Mouse (Mus musculus): ENCODE data around the gene H2-M10.6. TPM values are rescaled to one million over a fixed set of nuclear protein-coding genes. Genes with fewer than 3 reads are reported as not detected.
"Not testable (repeated sequence)": the region's sequence is repeated elsewhere in the genome, so short reads cannot be mapped to it uniquely, and the experiment has no call there.

Gene H2-M10.6
- polyA plus RNA-seq (2015; fragmentation: Nextera tagmentation; extraction: Ambion mirVana) = not detected in 2 replicates

- Histone ChIP-seq H3K4me1 (no peaks in the 10 kb centered on the region), H3K4me3 (replicated peaks) (no peak within 1 kb of the TSS), H3K9ac (no peak within 1 kb of the TSS), H3K9me3 (replicated peaks) (no peaks in the 10 kb centered on the region), H3K27me3 (no peaks in the 10 kb centered on the region), H3K27ac (replicated peaks) (no peak within 1 kb of the TSS), H3K4me2 (replicated peaks) (no peak within 1 kb of the TSS), H3K36me3 (no peaks in the 10 kb centered on the region)
- no peak for ATAC-seq (ENCODE audit: insufficient number of reproducible peaks, low FRiP score, low TSS enrichment, low read depth)
Measured at GRCm38 (mm10) chr17:36811871-36812270, at the start of gene H2-M10.6. Gene H2-M10.6 (plus strand): TSS chr17:36812171.

DNA sequence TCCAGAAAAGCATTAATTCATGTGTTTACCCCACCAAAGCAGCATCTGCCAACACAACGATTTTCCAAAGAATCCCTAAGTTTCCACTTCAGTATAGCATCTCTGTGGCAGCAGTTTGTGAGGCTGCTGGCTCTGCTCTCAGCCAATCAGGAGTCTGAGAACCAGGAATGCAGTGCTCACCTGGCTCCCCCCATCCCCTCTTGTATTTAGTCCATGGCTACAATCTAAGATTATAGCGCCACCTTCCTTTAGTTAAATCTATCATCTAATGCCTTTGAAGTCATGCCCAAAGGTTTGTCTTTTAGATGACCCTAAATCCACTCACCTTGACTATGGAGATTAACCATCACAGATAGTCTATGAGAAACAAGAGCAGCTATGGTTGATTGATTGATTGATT is 48.2 kb upstream of the H2-M10.6 start:
- ATAC-seq (ENCODE audit: insufficient number of reproducible peaks, low FRiP score, low TSS enrichment, low read depth) = no peak
- H3K27me3 ChIP-seq = no peaks in the 10 kb centered on the region
- no peak overlapping the region for H3K9ac ChIP-seq
- H3K4me1 ChIP-seq = no peaks in the 10 kb centered on the region
- H3K9me3 ChIP-seq (replicated peaks) = no peaks in the 10 kb centered on the region
- H3K36me3 ChIP-seq = no peaks in the 10 kb centered on the region
- H3K27ac ChIP-seq (replicated peaks) = no peak overlapping the region
- 53% methylated on average over 2 of the region's 2 CpGs for WGBS
- H3K4me2 ChIP-seq (replicated peaks) = no peak overlapping the region
- no peak overlapping the region for H3K4me3 ChIP-seq (replicated peaks)

DNA sequence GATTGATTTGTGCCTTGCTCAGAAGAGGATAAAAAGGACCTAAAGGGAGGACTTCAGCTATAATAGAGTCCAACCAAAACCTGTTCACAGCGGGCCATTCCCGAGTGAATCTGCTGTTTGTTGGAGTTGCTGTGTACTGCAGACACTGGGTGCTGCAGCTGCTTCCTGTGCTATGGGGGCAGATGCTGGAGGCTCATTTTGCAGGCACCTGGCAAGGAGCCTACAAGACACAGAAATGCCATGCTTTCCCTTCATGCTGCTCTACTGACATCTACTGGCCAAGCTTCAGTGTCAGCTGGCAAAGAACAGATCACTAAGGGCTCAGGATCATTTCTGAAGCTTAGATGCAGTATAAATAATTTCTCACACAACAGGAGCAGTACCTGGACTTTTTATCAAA is 47.7 kb upstream of the H2-M10.6 start:
- not testable (repeated sequence) for ATAC-seq (ENCODE audit: insufficient number of reproducible peaks, low FRiP score, low TSS enrichment, low read depth)

DNA sequence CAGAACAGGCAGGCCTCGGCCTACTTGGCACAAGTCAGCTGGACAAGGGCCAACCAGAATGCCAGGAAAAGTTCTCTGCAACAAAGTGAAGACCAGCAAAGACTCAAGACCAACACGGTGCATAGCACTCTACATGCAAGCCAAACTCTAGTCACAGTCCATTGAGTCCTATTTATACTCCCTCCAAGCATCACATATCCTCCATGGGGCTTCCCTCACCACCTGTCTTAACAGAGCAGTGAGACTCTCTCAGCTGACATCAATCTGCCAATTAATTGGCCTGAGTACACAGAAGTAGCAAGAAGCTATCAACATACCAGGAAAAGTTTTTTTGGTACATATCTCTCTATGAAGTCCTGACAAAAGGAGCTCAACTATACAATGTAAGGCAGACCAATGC is 46.6 kb upstream of the H2-M10.6 start:
- H3K4me3 ChIP-seq (replicated peaks); H3K27ac ChIP-seq (replicated peaks); H3K9ac ChIP-seq; H3K4me1 ChIP-seq; H3K36me3 ChIP-seq; H3K9me3 ChIP-seq (replicated peaks); H3K27me3 ChIP-seq; H3K4me2 ChIP-seq (replicated peaks); ATAC-seq (ENCODE audit: insufficient number of reproducible peaks, low FRiP score, low TSS enrichment, low read depth): not testable (repeated sequence)
- 64% methylated on average over 2 of the region's 2 CpGs for WGBS

More for the DNA sequence above, 47.7 kb upstream of the H2-M10.6 start:
- H3K27ac ChIP-seq (replicated peaks); H3K9ac ChIP-seq; H3K9me3 ChIP-seq (replicated peaks); H3K4me3 ChIP-seq (replicated peaks); H3K27me3 ChIP-seq; H3K4me1 ChIP-seq; H3K36me3 ChIP-seq; H3K4me2 ChIP-seq (replicated peaks): not testable (repeated sequence)
- 21% methylated on average over 2 of the region's 2 CpGs for WGBS

- not testable (repeated sequence) for H3K9ac ChIP-seq; H3K4me2 ChIP-seq (replicated peaks); H3K36me3 ChIP-seq; ATAC-seq (ENCODE audit: insufficient number of reproducible peaks, low FRiP score, low TSS enrichment, low read depth); H3K4me3 ChIP-seq (replicated peaks); H3K27me3 ChIP-seq; H3K27ac ChIP-seq (replicated peaks); H3K9me3 ChIP-seq (replicated peaks); H3K4me1 ChIP-seq
- WGBS = 84% methylated on average over 2 of the region's 2 CpGs
Measured at GRCm38 (mm10) chr17:36772610-36773009, 39.4 kb upstream of the H2-M10.6 start, which contains the start of gene H2-M10.5. Gene H2-M10.5 (plus strand): TSS chr17:36772910.

GRCm38 (mm10) chr17:36781533-36781932 is 30.4 kb upstream of the H2-M10.6 start:
- Histone ChIP-seq H3K4me3 (replicated peaks) (no peak overlapping the region), H3K4me1 (no peaks in the 10 kb centered on the region), H3K36me3 (no peaks in the 10 kb centered on the region), H3K27me3 (no peaks in the 10 kb centered on the region), H3K27ac (replicated peaks) (no peak overlapping the region), H3K9me3 (replicated peaks) (no peaks in the 10 kb centered on the region), H3K4me2 (replicated peaks) (no peak overlapping the region), H3K9ac (no peak overlapping the region)
- ATAC-seq (ENCODE audit: insufficient number of reproducible peaks, low FRiP score, low TSS enrichment, low read depth) = no peak
- 60% methylated on average over 3 of the region's 3 CpGs for WGBS

DNA sequence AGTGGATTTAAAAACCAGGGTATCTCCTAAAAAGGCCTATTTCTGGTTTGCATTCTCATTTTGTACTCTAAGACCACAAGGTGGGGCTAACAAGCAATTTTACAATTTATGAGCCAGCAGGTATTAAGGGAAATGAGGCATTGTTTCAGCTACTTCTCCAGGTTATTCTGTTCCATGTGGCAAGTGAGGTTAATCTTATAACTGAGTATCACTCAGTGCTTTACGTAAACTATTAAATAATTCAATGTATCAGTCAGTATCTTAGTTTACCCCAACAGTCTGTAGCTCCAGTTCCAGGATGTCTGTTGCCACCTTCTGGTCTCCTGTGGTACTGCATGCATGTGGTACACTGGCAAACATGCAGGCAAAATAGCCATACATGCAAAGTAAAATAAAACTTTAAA is 25.5 kb upstream of the H2-M10.6 start:
- H3K27me3 ChIP-seq; H3K4me3 ChIP-seq (replicated peaks); H3K9me3 ChIP-seq (replicated peaks); H3K4me1 ChIP-seq; H3K36me3 ChIP-seq; H3K4me2 ChIP-seq (replicated peaks); H3K9ac ChIP-seq; ATAC-seq (ENCODE audit: insufficient number of reproducible peaks, low FRiP score, low TSS enrichment, low read depth); H3K27ac ChIP-seq (replicated peaks): not testable (repeated sequence)
- 47% methylated on average over 1 of the region's 1 CpGs for WGBS

DNA sequence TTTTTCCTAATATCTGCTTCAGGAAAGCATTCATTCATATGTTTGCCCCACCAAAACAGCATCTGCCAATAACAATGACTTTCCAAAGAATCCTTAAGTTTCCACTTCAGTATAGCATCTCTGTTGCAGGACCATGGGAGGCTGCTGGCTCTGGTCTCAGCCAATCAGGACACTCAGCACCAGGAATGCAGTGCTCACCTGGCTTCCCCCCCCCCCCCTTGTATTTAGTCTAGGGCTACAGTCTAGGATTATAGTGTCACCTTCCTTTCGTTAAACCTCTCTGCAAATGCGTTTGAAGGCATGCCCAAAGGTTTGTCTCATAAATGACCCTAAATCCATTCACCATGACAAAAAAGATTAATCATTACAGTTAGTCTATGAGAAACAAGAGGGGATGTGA is 23.6 kb upstream of the H2-M10.6 start:
- Histone ChIP-seq H3K4me3 (replicated peaks) (no peak overlapping the region), H3K27me3 (no peaks in the 10 kb centered on the region), H3K36me3 (no peaks in the 10 kb centered on the region), H3K9ac (no peak overlapping the region), H3K4me1 (no peaks in the 10 kb centered on the region), H3K27ac (replicated peaks) (no peak overlapping the region), H3K4me2 (replicated peaks) (no peak overlapping the region), H3K9me3 (replicated peaks) (no peaks in the 10 kb centered on the region)
- 78% methylated on average over 2 of the region's 2 CpGs for WGBS
- ATAC-seq (ENCODE audit: insufficient number of reproducible peaks, low FRiP score, low TSS enrichment, low read depth) = no peak

DNA sequence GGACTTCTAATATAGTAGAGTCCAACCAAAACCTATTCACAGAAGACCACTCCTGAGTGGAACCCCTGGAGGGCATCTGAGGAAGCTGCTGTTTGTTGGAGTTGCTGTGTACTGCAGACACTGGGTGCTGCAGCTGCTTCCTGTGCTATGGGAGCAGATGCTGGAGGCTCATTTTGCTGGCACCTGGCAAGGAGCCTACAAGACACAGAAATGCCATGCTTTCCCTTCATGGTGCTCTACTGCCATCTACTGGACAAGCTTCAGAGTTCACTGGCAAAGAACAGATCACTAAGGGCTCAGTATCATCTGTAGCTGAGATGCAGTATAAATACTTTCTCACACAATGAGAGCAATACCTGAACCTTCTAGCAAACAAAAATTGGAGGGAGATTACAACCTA is 23.2 kb upstream of the H2-M10.6 start:
- H3K36me3 ChIP-seq; H3K4me2 ChIP-seq (replicated peaks); H3K4me3 ChIP-seq (replicated peaks); H3K9me3 ChIP-seq (replicated peaks); H3K4me1 ChIP-seq; H3K27ac ChIP-seq (replicated peaks); H3K27me3 ChIP-seq; ATAC-seq (ENCODE audit: insufficient number of reproducible peaks, low FRiP score, low TSS enrichment, low read depth); H3K9ac ChIP-seq: not testable (repeated sequence)

- no peak overlapping the region for H3K27ac ChIP-seq (replicated peaks)
- H3K9me3 ChIP-seq (replicated peaks) = no peaks in the 10 kb centered on the region
- H3K4me3 ChIP-seq (replicated peaks) = no peak overlapping the region
- WGBS = 90% methylated on average over 10 of the region's 10 CpGs
- H3K4me1 ChIP-seq = no peaks in the 10 kb centered on the region
- H3K9ac ChIP-seq = no peak overlapping the region
- no peak overlapping the region for H3K4me2 ChIP-seq (replicated peaks)
- H3K36me3 ChIP-seq = no peaks in the 10 kb centered on the region
- H3K27me3 ChIP-seq = no peaks in the 10 kb centered on the region
- ATAC-seq (ENCODE audit: insufficient number of reproducible peaks, low FRiP score, low TSS enrichment, low read depth) = no peak
Measured at GRCm38 (mm10) chr17:36799493-36799892, 12.5 kb upstream of the H2-M10.6 start.

- H3K9ac ChIP-seq; H3K27me3 ChIP-seq; H3K27ac ChIP-seq (replicated peaks); H3K36me3 ChIP-seq; H3K4me2 ChIP-seq (replicated peaks); ATAC-seq (ENCODE audit: insufficient number of reproducible peaks, low FRiP score, low TSS enrichment, low read depth); H3K9me3 ChIP-seq (replicated peaks); H3K4me3 ChIP-seq (replicated peaks); H3K4me1 ChIP-seq: not testable (repeated sequence)
- 70% methylated on average over 4 of the region's 4 CpGs for WGBS
Measured at GRCm38 (mm10) chr17:36799921-36800462, 12.0 kb upstream of the H2-M10.6 start.

DNA sequence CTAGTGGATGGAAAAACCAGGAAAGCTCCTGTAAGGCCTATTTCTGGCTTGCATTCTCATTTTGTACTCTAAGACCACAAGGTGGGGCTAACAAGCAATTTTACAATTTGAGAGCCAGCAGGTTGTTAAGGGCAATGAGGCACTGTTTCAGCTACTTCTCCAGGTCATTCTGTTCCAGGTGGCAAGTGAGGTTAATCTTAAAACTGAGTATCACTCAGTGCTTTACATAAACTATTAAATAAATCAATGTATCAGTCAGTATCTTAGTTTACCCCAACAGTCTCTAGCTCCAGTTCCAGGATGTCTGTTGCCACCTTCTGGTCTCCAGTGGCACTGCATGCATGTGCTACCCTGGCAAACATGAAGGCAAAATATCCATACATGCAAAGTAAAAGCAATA is 12.0 kb downstream of the H2-M10.6 start:
- Histone ChIP-seq H3K36me3 (no peaks in the 10 kb centered on the region), H3K4me2 (replicated peaks) (no peak overlapping the region), H3K4me1 (no peaks in the 10 kb centered on the region), H3K27me3 (no peaks in the 10 kb centered on the region; the same call in 1 of the 2 replicates), H3K4me3 (replicated peaks) (no peak overlapping the region), H3K9ac (no peak overlapping the region), H3K27ac (replicated peaks) (no peak overlapping the region), H3K9me3 (replicated peaks) (no peaks in the 10 kb centered on the region)
- ATAC-seq (ENCODE audit: insufficient number of reproducible peaks, low FRiP score, low TSS enrichment, low read depth) = no peak

Data from embryonic facial prominence, embryonic 15.5 days (tissue).